Comparison of ENCODE assay signal across 8 mouse cellular contexts in genomic region chr1:177702481-177703146, GRCm38 (mm10). TPM values are rescaled to one million over a fixed set of nuclear protein-coding genes. Genes with fewer than 3 reads are reported as not detected.
DNase-seq lines count a peak whose midpoint lies in the region; ATAC-seq lines count a peak whose summit lies in the region.

No protein-coding gene starts in this region.

- under 1% methylated on average over 15 of the region's 15 CpGs for WGBS in heart, embryonic 12.5 days
- WGBS in kidney, embryonic 16.5 days = under 1% methylated on average over 15 of the region's 15 CpGs
- 3% methylated on average over 15 of the region's 15 CpGs for WGBS in liver, embryonic 12.5 days (ENCODE audit: insufficient replicate concordance)

- no peaks in the 10 kb centered on the region for H3K9me3 ChIP-seq in erythroblast, embryonic 14.5 days (ENCODE audit: control insufficient read depth, low read length)
- no peaks in the 10 kb centered on the region for H3K9me3 ChIP-seq in heart, embryonic 12.5 days (replicated peaks)
- H3K9me3 ChIP-seq in kidney, embryonic 16.5 days (ENCODE audit: low read length) = no peaks in the 10 kb centered on the region
- no peaks in the 10 kb centered on the region for H3K9me3 ChIP-seq in liver, embryonic 12.5 days (replicated peaks)

- DNase-seq in CD4-positive helper T cell, adult 2 months (ENCODE audit: low read depth, low spot score) = peak; percentile 68
- peak; percentile 91 for DNase-seq in brain, adult 2 months (ENCODE audit: low read depth, low spot score)
- peak; percentile 86 for DNase-seq in naive thymus-derived CD4-positive, alpha-beta T cell, adult 2 months (ENCODE audit: low read depth)
- peak; percentile 82 for DNase-seq in splenic B cell, adult 2 months (ENCODE audit: low read depth, low spot score)

- ATAC-seq in heart, embryonic 12.5 days (ENCODE audit: insufficient number of reproducible peaks, low FRiP score) = peak; percentile 69; the same call in 1 of the 2 replicates
- ATAC-seq in kidney, embryonic 16.5 days (ENCODE audit: low FRiP score, low TSS enrichment) = peak; percentile 89
- peak; percentile 61 for ATAC-seq in liver, embryonic 12.5 days

- H3K36me3 ChIP-seq in erythroblast, embryonic 14.5 days (ENCODE audit: control insufficient read depth) = no peaks in the 10 kb centered on the region
- no peaks in the 10 kb centered on the region for H3K36me3 ChIP-seq in heart, embryonic 12.5 days
- no peaks in the 10 kb centered on the region for H3K36me3 ChIP-seq in kidney, embryonic 16.5 days (ENCODE audit: insufficient read depth, low read length)
- H3K36me3 ChIP-seq in liver, embryonic 12.5 days = no peaks in the 10 kb centered on the region
- no peaks in the 10 kb centered on the region for H3K36me3 ChIP-seq in splenic B cell, adult 2 months (ENCODE audit: control insufficient read depth, insufficient read depth, low read length, poor library complexity, severe bottlenecking)

- peak overlapping the region; percentile 95 for H3K4me2 ChIP-seq in heart, embryonic 12.5 days
- H3K4me2 ChIP-seq in kidney, embryonic 16.5 days (replicated peaks; ENCODE audit: low read depth, low read length) = peak overlapping the region; percentile 86
- peak overlapping the region; percentile 74 for H3K4me2 ChIP-seq in liver, embryonic 12.5 days

- no peak overlapping the region for H3K27ac ChIP-seq in heart, embryonic 12.5 days (ENCODE audit: poor library complexity, severe bottlenecking)
- no peak overlapping the region for H3K27ac ChIP-seq in kidney, embryonic 16.5 days (ENCODE audit: low read length)
- H3K27ac ChIP-seq in liver, embryonic 12.5 days = no peak overlapping the region

- peaks cover 3% of the 10 kb centered on the region for H3K4me1 ChIP-seq in erythroblast, embryonic 14.5 days (ENCODE audit: control insufficient read depth)
- no peaks in the 10 kb centered on the region for H3K4me1 ChIP-seq in heart, embryonic 12.5 days (replicated peaks)
- no peaks in the 10 kb centered on the region for H3K4me1 ChIP-seq in kidney, embryonic 16.5 days (ENCODE audit: insufficient read depth, low read length)
- H3K4me1 ChIP-seq in liver, embryonic 12.5 days = peaks cover 6% of the 10 kb centered on the region

- H3K9ac ChIP-seq in heart, embryonic 12.5 days = peak overlapping the region; percentile 70
- peak overlapping the region; percentile 46 for H3K9ac ChIP-seq in kidney, embryonic 16.5 days (replicated peaks; ENCODE audit: low read length)
- H3K9ac ChIP-seq in liver, embryonic 12.5 days = peak overlapping the region; percentile 42

- peak overlapping the region; percentile 50 for H3K4me3 ChIP-seq in erythroblast, embryonic 14.5 days (replicated peaks)
- H3K4me3 ChIP-seq in heart, embryonic 12.5 days = peak overlapping the region; percentile 49
- peak overlapping the region; percentile 49 for H3K4me3 ChIP-seq in kidney, embryonic 16.5 days (ENCODE audit: low read length)
- peak overlapping the region; percentile 45 for H3K4me3 ChIP-seq in liver, embryonic 12.5 days

- no peaks in the 10 kb centered on the region for H3K27me3 ChIP-seq in erythroblast, embryonic 14.5 days (ENCODE audit: control insufficient read depth)
- peaks cover 3% of the 10 kb centered on the region; the same call in 1 of the 2 replicates for H3K27me3 ChIP-seq in heart, embryonic 12.5 days (replicated peaks)
- no peaks in the 10 kb centered on the region for H3K27me3 ChIP-seq in kidney, embryonic 16.5 days (ENCODE audit: insufficient read depth, low read length)
- no peaks in the 10 kb centered on the region; the same call in 1 of the 2 replicates for H3K27me3 ChIP-seq in liver, embryonic 12.5 days (replicated peaks)
- H3K27me3 ChIP-seq in splenic B cell, adult 2 months (ENCODE audit: control insufficient read depth, insufficient read depth, low read length, poor library complexity, severe bottlenecking) = no peaks in the 10 kb centered on the region

RNA-seq across cellular contexts. Expression of gene 1700016C15Rik, which starts 27.0 kb away (rescaled TPM):
- not detected in 2 replicates for polyA plus RNA-seq in erythroblast, embryonic 14.5 days (2012)
- not detected in 2 replicates for polyA plus RNA-seq in heart, embryonic 12.5 days (2016; fragmentation: Nextera tagmentation; extraction: Ambion mirVana)
- 0.55 and 0.71 TPM in 2 replicates for polyA plus RNA-seq in kidney, embryonic 16.5 days (2015; fragmentation: Nextera tagmentation; extraction: Ambion mirVana)
- not detected in 2 replicates for polyA plus RNA-seq in liver, embryonic 12.5 days (2016; fragmentation: Nextera tagmentation; extraction: Ambion mirVana)
